Mouse (Mus musculus) stomach, embryonic 15.5 days (tissue): ENCODE measurements at regions not wholly inside any gene's neighbourhood (a gene's known extent, or its start where the extent isn't known, plus 50 kb on each side); places are given as distances from the start of the nearest gene placed in this dataset.

ENCODE experiments used
- ATAC-seq: fragments of 200-750 bp; cut with Nextera tagmentation; 2 replicates; pipeline ENCODE4 v1.8.0; 2017; ENCODE audit warnings: low read depth, moderate number of reproducible peaks, moderate TSS enrichment; ENCODE audit not compliant: insufficient read depth, low FRiP score
- H3K27ac ChIP-seq: fragments of 300-500 bp; sonication (generic); 2 replicates; pipeline ENCODE4 v1.5.1; 2015; ENCODE audit warnings: mild to moderate bottlenecking, inconsistent platforms
- H3K27me3 ChIP-seq: fragments of 300-500 bp; sonication (generic); replicated peaks from 2 replicates; pipeline ENCODE4 v1.6.1; 2015; ENCODE audit warnings: inconsistent platforms
- H3K36me3 ChIP-seq: fragments of 300-500 bp; sonication (generic); 2 replicates; pipeline ENCODE4 v1.6.1; 2015; ENCODE audit warnings: inconsistent platforms
- H3K4me1 ChIP-seq: fragments of 300-500 bp; sonication (generic); 2 replicates; pipeline ENCODE4 v1.6.1; 2015; ENCODE audit warnings: inconsistent platforms
- H3K4me2 ChIP-seq: fragments of 300-500 bp; sonication (generic); 2 replicates; pipeline ENCODE4 v1.6.1; 2015; ENCODE audit warnings: mild to moderate bottlenecking, inconsistent platforms
- H3K4me3 ChIP-seq: fragments of 300-500 bp; sonication (generic); replicated peaks from 2 replicates; pipeline ENCODE4 v1.5.1; 2015; ENCODE audit warnings: inconsistent platforms
- H3K9ac ChIP-seq: fragments of 300-500 bp; sonication (generic); 2 replicates; pipeline ENCODE4 v1.6.1; 2015; ENCODE audit warnings: inconsistent platforms
- H3K9me3 ChIP-seq: fragments of 300-500 bp; sonication (generic); 2 replicates; pipeline ENCODE4 v1.6.1; 2016; ENCODE audit warnings: inconsistent platforms
- WGBS: fragments of 180-500 bp; shearing (Covaris S2); methylation state at CpG from one replicate; pipeline ENCODE4 v1.1.7; 2015; 5-methylcytosine and 5-hydroxymethylcytosine counted together

- H3K4me3 ChIP-seq = no peak overlapping the region; the same call in 1 of the 2 replicates
- peak overlapping the region; percentile 42 for H3K4me2 ChIP-seq
- H3K4me1 ChIP-seq = no peaks in the 10 kb centered on the region
- no peaks in the 10 kb centered on the region for H3K27me3 ChIP-seq
- H3K36me3 ChIP-seq = no peaks in the 10 kb centered on the region
- H3K27ac ChIP-seq = peak overlapping the region; percentile 6; the same call in 1 of the 2 replicates
- H3K9me3 ChIP-seq = no peaks in the 10 kb centered on the region
- 35% methylated on average over 31 of the region's 31 CpGs for WGBS
- H3K9ac ChIP-seq = no peak overlapping the region
- peak; percentile 58; the same call in 1 of the 2 replicates for ATAC-seq
These were observed 106.5 kb upstream of the Hand2 start for GRCm38 (mm10) chr8:57213982-57214930.

GRCm38 (mm10) chr8:57230594-57230993 lies 90.2 kb upstream of the Hand2 start:
- Histone ChIP-seq H3K36me3 (no peaks in the 10 kb centered on the region), H3K4me1 (no peaks in the 10 kb centered on the region), H3K9ac (no peak overlapping the region), H3K27me3 (no peaks in the 10 kb centered on the region), H3K4me3 (no peak overlapping the region), H3K9me3 (no peaks in the 10 kb centered on the region), H3K4me2 (no peak overlapping the region), H3K27ac (no peak overlapping the region)
- peak; percentile 93 for ATAC-seq
- WGBS = 60% methylated on average over 4 of the region's 4 CpGs

- no peaks in the 10 kb centered on the region for H3K9me3 ChIP-seq
- whole genome bisulfite sequencing = 77% methylated on average over 2 of the region's 2 CpGs
- no peaks in the 10 kb centered on the region for H3K4me1 ChIP-seq
- H3K4me3 ChIP-seq = no peak overlapping the region
- no peaks in the 10 kb centered on the region for H3K36me3 ChIP-seq
- no peak for ATAC-seq
- no peak overlapping the region for H3K4me2 ChIP-seq
- H3K27me3 ChIP-seq = no peaks in the 10 kb centered on the region
- H3K27ac ChIP-seq = no peak overlapping the region
- H3K9ac ChIP-seq = no peak overlapping the region
These were observed 78.5 kb upstream of the Hand2 start for GRCm38 (mm10) chr8:57242301-57242700.

- Histone ChIP-seq H3K27ac (no peak overlapping the region), H3K9ac (no peak overlapping the region), H3K9me3 (no peaks in the 10 kb centered on the region), H3K36me3 (no peaks in the 10 kb centered on the region), H3K27me3 (no peaks in the 10 kb centered on the region), H3K4me3 (no peak overlapping the region), H3K4me2 (no peak overlapping the region), H3K4me1 (no peaks in the 10 kb centered on the region)
- no peak for ATAC-seq
- 70% methylated on average over 5 of the region's 5 CpGs for WGBS
These were observed 71.7 kb upstream of the Hand2 start for GRCm38 (mm10) chr8:57249061-57249460.
